Mouse (Mus musculus) stomach, embryonic 15.5 days (tissue): ENCODE results near the gene Cfd. TPM values are rescaled to one million over a fixed set of nuclear protein-coding genes. Genes with fewer than 3 reads are reported as not detected.

Source experiments
- ATAC-seq: fragments of 200-750 bp; cut with Nextera tagmentation; 2 replicates; pipeline ENCODE4 v1.8.0; 2017; ENCODE audit warnings: low read depth, moderate number of reproducible peaks, moderate TSS enrichment; ENCODE audit not compliant: insufficient read depth, low FRiP score
- H3K27ac ChIP-seq: fragments of 300-500 bp; sonication (generic); 2 replicates; pipeline ENCODE4 v1.5.1; 2015; ENCODE audit warnings: mild to moderate bottlenecking, inconsistent platforms
- H3K27me3 ChIP-seq: fragments of 300-500 bp; sonication (generic); replicated peaks from 2 replicates; pipeline ENCODE4 v1.6.1; 2015; ENCODE audit warnings: inconsistent platforms
- H3K36me3 ChIP-seq: fragments of 300-500 bp; sonication (generic); 2 replicates; pipeline ENCODE4 v1.6.1; 2015; ENCODE audit warnings: inconsistent platforms
- H3K4me1 ChIP-seq: fragments of 300-500 bp; sonication (generic); 2 replicates; pipeline ENCODE4 v1.6.1; 2015; ENCODE audit warnings: inconsistent platforms
- H3K4me2 ChIP-seq: fragments of 300-500 bp; sonication (generic); 2 replicates; pipeline ENCODE4 v1.6.1; 2015; ENCODE audit warnings: mild to moderate bottlenecking, inconsistent platforms
- H3K4me3 ChIP-seq: fragments of 300-500 bp; sonication (generic); replicated peaks from 2 replicates; pipeline ENCODE4 v1.5.1; 2015; ENCODE audit warnings: inconsistent platforms
- H3K9ac ChIP-seq: fragments of 300-500 bp; sonication (generic); 2 replicates; pipeline ENCODE4 v1.6.1; 2015; ENCODE audit warnings: inconsistent platforms
- H3K9me3 ChIP-seq: fragments of 300-500 bp; sonication (generic); 2 replicates; pipeline ENCODE4 v1.6.1; 2016; ENCODE audit warnings: inconsistent platforms
- WGBS: fragments of 180-500 bp; shearing (Covaris S2); methylation state at CpG from one replicate; pipeline ENCODE4 v1.1.7; 2015; 5-methylcytosine and 5-hydroxymethylcytosine counted together
- polyA plus RNA-seq: library from polyadenylated mRNA; unstranded; fragments of >200 nt; fragmentation: Nextera tagmentation; extraction: Ambion mirVana; gene quantifications from 2 replicates; pipeline ENCODE4 v1.2.1, GENCODE M21; 2015

Gene Cfd
- polyA plus RNA-seq, 1 experiment from 2014 or later = not detected

GRCm38 (mm10) chr10:79924998-79925784 is 34.5 kb downstream of the Cfd start:
- no peak overlapping the region for H3K4me3 ChIP-seq
- no peaks in the 10 kb centered on the region for H3K9me3 ChIP-seq
- peaks cover 34% of the 10 kb centered on the region for H3K4me1 ChIP-seq
- H3K27me3 ChIP-seq = peaks cover 29% of the 10 kb centered on the region
- WGBS = 11% methylated on average over 29 of the region's 29 CpGs
- H3K36me3 ChIP-seq = no peaks in the 10 kb centered on the region
- peak overlapping the region; percentile 92 for H3K4me2 ChIP-seq
- H3K9ac ChIP-seq = no peak overlapping the region
- H3K27ac ChIP-seq = peak overlapping the region; percentile 2; the same call in 1 of the 2 replicates
- no peak for ATAC-seq

GRCm38 (mm10) chr10:79925785-79926490 is 35.3 kb downstream of the Cfd start:
- no peak for ATAC-seq
- H3K4me2 ChIP-seq = peak overlapping the region; percentile 92
- peak overlapping the region; percentile 54; the same call in 1 of the 2 replicates for H3K9ac ChIP-seq

DNA sequence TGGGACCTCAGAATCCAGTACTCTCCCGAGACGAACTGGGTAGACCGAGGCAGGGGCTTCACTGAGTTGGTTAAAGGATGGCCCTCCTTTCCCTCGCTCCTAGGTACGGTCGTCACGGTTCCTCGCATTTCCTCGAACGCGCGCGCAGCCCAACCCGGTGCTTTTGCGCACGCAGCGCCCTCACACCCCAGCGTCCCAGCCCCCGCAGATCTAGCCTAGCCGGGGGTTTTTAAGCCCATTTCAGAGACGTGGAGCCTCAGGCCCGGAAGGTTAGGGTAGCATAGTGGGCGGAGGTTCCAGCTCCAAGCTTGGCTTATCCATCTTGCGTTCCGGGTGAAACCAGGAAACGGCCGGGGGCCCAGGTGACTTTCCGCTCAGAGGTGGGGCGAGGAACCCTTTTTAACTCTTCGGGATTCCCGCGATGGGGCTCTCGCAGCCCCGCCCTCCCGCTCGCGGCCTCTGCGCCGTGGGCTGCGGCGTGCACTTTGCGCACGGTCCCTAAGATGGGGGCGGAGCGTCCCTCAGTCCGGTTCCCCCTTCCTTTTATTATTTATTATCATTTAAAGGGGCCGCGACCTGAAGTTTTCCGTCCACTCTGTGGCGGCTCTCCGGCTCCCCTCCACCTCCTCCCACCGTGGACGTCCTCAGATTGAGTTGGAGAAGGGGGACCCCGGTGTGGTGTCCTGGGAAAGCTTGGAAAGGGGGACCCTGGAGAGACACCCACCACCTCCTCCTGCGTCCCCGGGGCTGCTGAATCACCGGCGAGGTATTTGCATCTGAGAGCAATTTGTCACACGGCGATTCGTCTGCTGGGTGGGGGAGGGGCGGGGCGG is 36.1 kb downstream of the Cfd start, which contains the start of gene Arid3a:
Gene Arid3a (plus strand): TSS at position 553 of the 833 bp plus-strand sequence.
- peaks cover 24% of the 10 kb centered on the region for H3K4me1 ChIP-seq
- peak; percentile 81 for ATAC-seq
- H3K9me3 ChIP-seq = no peaks in the 10 kb centered on the region
- under 1% methylated on average over 63 of the region's 63 CpGs for WGBS
- H3K27me3 ChIP-seq = peaks cover 13% of the 10 kb centered on the region
- H3K9ac ChIP-seq = peak within 1 kb of the TSS; percentile 84
- peak within 1 kb of the TSS; percentile 99 for H3K4me3 ChIP-seq
- H3K4me2 ChIP-seq = peak within 1 kb of the TSS; percentile 92
- H3K36me3 ChIP-seq = peaks cover 3% of the 10 kb centered on the region; the same call in 1 of the 2 replicates
- peak within 1 kb of the TSS; percentile 97 for H3K27ac ChIP-seq

More at GRCm38 (mm10) chr10:79925785-79926490, 35.3 kb downstream of the Cfd start:
- 9% methylated on average over 14 of the region's 15 CpGs for WGBS
- Histone ChIP-seq H3K4me3 (peak overlapping the region; percentile 99), H3K27me3 (peaks cover 21% of the 10 kb centered on the region), H3K9me3 (no peaks in the 10 kb centered on the region), H3K27ac (peak overlapping the region; percentile 97), H3K4me1 (peaks cover 28% of the 10 kb centered on the region), H3K36me3 (no peaks in the 10 kb centered on the region)

- H3K4me3 ChIP-seq = peak overlapping the region; percentile 99
- H3K4me1 ChIP-seq = peaks cover 30% of the 10 kb centered on the region
- H3K27me3 ChIP-seq = peaks cover 8% of the 10 kb centered on the region
- peak; percentile 24; the same call in 1 of the 2 replicates for ATAC-seq
- no peaks in the 10 kb centered on the region for H3K9me3 ChIP-seq
- H3K9ac ChIP-seq = peak overlapping the region; percentile 84
- WGBS = under 1% methylated on average over 54 of the region's 54 CpGs
- peaks cover 8% of the 10 kb centered on the region; the same call in 1 of the 2 replicates for H3K36me3 ChIP-seq
- H3K4me2 ChIP-seq = peak overlapping the region; percentile 92
- H3K27ac ChIP-seq = peak overlapping the region; percentile 97
Observed at GRCm38 (mm10) chr10:79927324-79928029, 36.8 kb downstream of the Cfd start.

- H3K9ac ChIP-seq = peak overlapping the region; percentile 84; the same call in 1 of the 2 replicates
Observed at GRCm38 (mm10) chr10:79928030-79928694, 37.5 kb downstream of the Cfd start.

DNA sequence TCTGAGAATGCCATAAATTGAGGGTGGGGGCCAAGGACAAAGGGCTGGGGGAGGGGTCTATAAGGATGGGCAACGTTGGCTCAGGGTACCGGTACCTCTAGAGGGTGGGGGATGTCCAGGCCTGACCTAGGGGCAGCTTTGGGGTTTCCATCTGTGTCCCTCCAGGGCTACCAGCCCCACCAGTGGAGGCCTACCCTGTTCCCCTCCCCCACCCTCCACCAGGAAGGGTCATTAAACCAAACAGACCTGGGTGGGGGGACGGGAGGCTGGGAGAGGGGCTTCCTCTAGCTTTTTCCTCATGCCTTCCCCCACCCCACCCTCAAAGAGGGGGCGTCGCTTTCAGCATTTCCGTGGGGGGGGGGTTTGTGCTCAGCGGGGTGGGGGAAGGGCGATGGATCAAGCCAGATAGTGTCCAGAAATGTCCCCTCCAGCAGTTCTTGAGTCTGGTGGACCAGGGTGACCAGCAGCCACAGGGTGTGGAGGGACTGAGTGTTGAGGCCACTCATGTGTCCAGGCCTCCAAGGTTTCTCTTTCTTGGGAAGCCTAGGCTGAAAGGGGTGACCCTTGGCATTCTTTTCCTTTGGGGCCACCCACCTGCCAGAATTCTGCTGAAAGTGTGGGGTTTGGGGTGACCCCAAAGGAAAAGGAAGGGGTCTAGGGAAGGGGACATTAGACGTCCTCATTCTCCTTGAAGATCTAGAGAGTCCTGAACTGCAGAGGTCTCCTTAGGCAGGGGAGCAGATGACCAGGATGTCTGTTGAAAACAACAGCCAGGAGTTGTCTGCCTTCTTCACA is 38.5 kb downstream of the Cfd start:
- Histone ChIP-seq H3K4me3 (peak overlapping the region; percentile 99), H3K9me3 (no peaks in the 10 kb centered on the region), H3K4me1 (peaks cover 47% of the 10 kb centered on the region), H3K36me3 (peaks cover 8% of the 10 kb centered on the region; the same call in 1 of the 2 replicates), H3K27me3 (no peaks in the 10 kb centered on the region), H3K4me2 (peak overlapping the region; percentile 92), H3K27ac (peak overlapping the region; percentile 44), H3K9ac (no peak overlapping the region)
- WGBS = 26% methylated on average over 9 of the region's 9 CpGs
- no peak for ATAC-seq

More at GRCm38 (mm10) chr10:79928030-79928694, 37.5 kb downstream of the Cfd start:
- Histone ChIP-seq H3K4me3 (peak overlapping the region; percentile 99), H3K4me1 (peaks cover 37% of the 10 kb centered on the region), H3K36me3 (peaks cover 8% of the 10 kb centered on the region; the same call in 1 of the 2 replicates), H3K27ac (peak overlapping the region; percentile 97), H3K4me2 (peak overlapping the region; percentile 92), H3K27me3 (peaks cover under 1% of the 10 kb centered on the region; the same call in 1 of the 2 replicates), H3K9me3 (no peaks in the 10 kb centered on the region)
- WGBS = under 1% methylated on average over 28 of the region's 29 CpGs
- no peak for ATAC-seq

DNA sequence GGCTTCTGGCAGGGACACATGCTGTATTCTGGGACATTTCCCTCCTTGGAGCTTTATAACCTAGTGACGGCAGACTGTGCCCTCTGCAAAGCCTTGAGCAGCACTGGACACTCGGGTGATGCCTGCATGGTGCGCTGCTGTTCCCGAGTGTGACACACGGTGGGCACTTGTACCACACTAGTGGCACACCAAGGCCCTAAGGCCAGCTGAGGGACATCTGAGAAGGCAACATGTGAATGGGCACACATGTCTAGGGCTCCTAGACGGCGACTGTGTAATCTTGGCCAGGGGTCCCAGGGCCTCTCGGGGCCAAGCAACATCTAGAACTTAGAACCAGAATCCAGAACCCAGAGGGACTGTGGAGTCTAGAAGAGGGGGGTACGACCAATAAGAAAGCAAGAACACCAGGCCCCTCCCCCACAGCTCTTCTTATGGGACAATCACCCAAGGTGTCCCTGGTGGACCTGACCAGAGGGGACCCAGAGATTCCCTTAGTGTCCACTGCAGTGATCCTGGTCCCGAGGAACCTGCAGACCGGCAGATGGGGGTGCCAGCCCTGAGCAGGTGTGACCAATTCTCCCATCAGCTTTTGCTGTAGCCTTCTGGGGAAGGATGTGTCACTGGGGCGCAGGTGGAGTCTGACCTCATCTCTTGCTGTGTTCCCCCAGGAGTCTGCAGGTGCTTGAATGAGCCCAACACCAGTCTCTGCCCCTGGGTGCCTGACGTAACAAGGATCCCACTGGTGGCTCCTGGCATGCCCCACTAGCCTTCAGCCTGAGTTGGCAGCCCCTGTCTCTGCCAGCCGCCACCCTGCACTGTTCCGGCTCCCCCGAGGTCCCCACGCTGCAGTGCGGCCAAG is 39.5 kb downstream of the Cfd start:
- peaks cover 8% of the 10 kb centered on the region; the same call in 1 of the 2 replicates for H3K36me3 ChIP-seq
- 87% methylated on average over 18 of the region's 18 CpGs for WGBS
- no peak for ATAC-seq
- H3K9ac ChIP-seq = no peak overlapping the region
- no peak overlapping the region for H3K27ac ChIP-seq
- no peak overlapping the region for H3K4me3 ChIP-seq
- no peak overlapping the region for H3K4me2 ChIP-seq
- no peaks in the 10 kb centered on the region for H3K27me3 ChIP-seq
- peaks cover 51% of the 10 kb centered on the region for H3K4me1 ChIP-seq
- no peaks in the 10 kb centered on the region for H3K9me3 ChIP-seq

DNA sequence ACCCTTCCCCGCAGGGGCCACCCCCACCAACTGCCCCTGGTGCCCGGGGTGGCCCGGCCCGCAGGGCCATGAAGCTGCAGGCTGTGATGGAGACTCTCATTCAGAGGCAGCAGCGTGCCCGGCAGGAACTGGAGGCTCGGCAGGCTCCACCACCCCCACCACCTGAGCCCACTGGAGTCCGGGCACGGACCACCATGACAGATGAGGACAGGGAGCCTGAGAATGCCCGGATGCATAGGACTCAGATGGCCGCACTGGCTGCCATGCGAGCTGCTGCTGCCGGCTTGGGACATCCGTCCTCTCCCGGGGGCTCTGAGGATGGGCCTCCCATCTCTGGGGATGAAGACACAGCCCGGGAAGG is 40.2 kb downstream of the Cfd start:
- 93% methylated on average over 16 of the region's 16 CpGs for WGBS
- ATAC-seq = no peak
- no peak overlapping the region for H3K4me3 ChIP-seq
- H3K36me3 ChIP-seq = peaks cover 8% of the 10 kb centered on the region; the same call in 1 of the 2 replicates
- H3K9me3 ChIP-seq = no peaks in the 10 kb centered on the region
- no peak overlapping the region for H3K4me2 ChIP-seq
- no peaks in the 10 kb centered on the region for H3K27me3 ChIP-seq
- no peak overlapping the region for H3K27ac ChIP-seq
- no peak overlapping the region for H3K9ac ChIP-seq
- peaks cover 48% of the 10 kb centered on the region for H3K4me1 ChIP-seq

- Histone ChIP-seq H3K4me2 (no peak overlapping the region), H3K36me3 (peaks cover 8% of the 10 kb centered on the region; the same call in 1 of the 2 replicates), H3K9ac (no peak overlapping the region), H3K4me3 (no peak overlapping the region), H3K9me3 (no peaks in the 10 kb centered on the region), H3K27me3 (no peaks in the 10 kb centered on the region), H3K27ac (peak overlapping the region; percentile 62; the same call in 1 of the 2 replicates), H3K4me1 (peaks cover 53% of the 10 kb centered on the region)
- ATAC-seq = no peak
- WGBS = 77% methylated on average over 9 of the region's 9 CpGs
Observed at GRCm38 (mm10) chr10:79931797-79932196, 41.1 kb downstream of the Cfd start.
